Mouse (Mus musculus): ENCODE measurements at regions not wholly inside any gene's neighbourhood (a gene's known extent, or its start where the extent isn't known, plus 50 kb on each side); places are given as distances from the start of the nearest gene placed in this dataset.

- H3K9me3 ChIP-seq (ENCODE audit: low read depth, low read length) = no peaks in the 10 kb centered on the region
- WGBS = 56% methylated on average over 8 of the region's 8 CpGs
- no peak for DNase-seq
- H3K36me3 ChIP-seq (ENCODE audit: insufficient read depth) = no peaks in the 10 kb centered on the region
- no peaks in the 10 kb centered on the region for H3K27me3 ChIP-seq (ENCODE audit: insufficient read depth, low read length)
- no peak overlapping the region for H3K27ac ChIP-seq (ENCODE audit: low read depth)
- H3K9ac ChIP-seq = no peak overlapping the region
- no peak for TF ChIP-seq CTCF (IDR thresholded peaks at IDR 0.05; ENCODE audit: low read depth)
- ATAC-seq (ENCODE audit: insufficient read depth) = no peak
- H3K4me2 ChIP-seq = no peak overlapping the region
- H3K4me3 ChIP-seq (ENCODE audit: low read depth, low read length) = no peak overlapping the region
- H3K4me1 ChIP-seq (ENCODE audit: insufficient read depth) = no peaks in the 10 kb centered on the region
These were observed 120.9 kb upstream of the Trib2 start for GRCm38 (mm10) chr12:15937443-15938237.

GRCm38 (mm10) chr12:15932067-15932466, 115.3 kb upstream of the Trib2 start:
- Histone ChIP-seq H3K4me3 (ENCODE audit: low read depth, low read length) (no peak overlapping the region), H3K9me3 (ENCODE audit: low read depth, low read length) (no peaks in the 10 kb centered on the region), H3K4me1 (ENCODE audit: insufficient read depth) (no peaks in the 10 kb centered on the region), H3K4me2 (no peak overlapping the region), H3K27ac (ENCODE audit: low read depth) (no peak overlapping the region), H3K36me3 (ENCODE audit: insufficient read depth) (no peaks in the 10 kb centered on the region), H3K9ac (no peak overlapping the region), H3K27me3 (ENCODE audit: insufficient read depth, low read length) (no peaks in the 10 kb centered on the region)
- ATAC-seq (ENCODE audit: insufficient read depth) (no peak), DNase-seq (no peak)
- WGBS = 87% methylated on average over 4 of the region's 4 CpGs
- no peak for TF ChIP-seq CTCF (IDR thresholded peaks at IDR 0.05; ENCODE audit: low read depth)

DNA sequence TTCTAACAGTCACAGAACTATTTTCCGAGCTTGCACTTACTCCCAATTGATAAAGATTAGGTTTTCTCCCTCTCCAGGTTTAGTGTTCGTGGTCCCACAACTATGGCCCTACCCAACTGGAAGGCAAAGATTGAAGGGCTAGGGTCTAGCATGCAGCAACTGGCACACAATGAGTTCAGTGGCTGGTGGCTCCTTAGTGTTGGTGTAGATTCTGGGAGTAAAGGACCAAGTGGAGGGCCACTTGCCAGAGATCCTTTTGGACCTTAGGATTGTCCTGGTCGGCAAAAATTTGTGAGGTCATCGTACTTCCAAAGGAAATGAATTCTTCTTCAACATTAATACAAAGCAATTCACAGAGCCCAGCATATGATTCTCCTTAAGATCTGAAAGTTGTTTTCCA, 114.8 kb upstream of the Trib2 start:
- WGBS = 85% methylated on average over 4 of the region's 4 CpGs
- no peaks in the 10 kb centered on the region for H3K27me3 ChIP-seq (ENCODE audit: insufficient read depth, low read length)
- DNase-seq = no peak
- ATAC-seq (ENCODE audit: insufficient read depth) = no peak
- no peak for TF ChIP-seq CTCF (IDR thresholded peaks at IDR 0.05; ENCODE audit: low read depth)
- H3K36me3 ChIP-seq (ENCODE audit: insufficient read depth) = no peaks in the 10 kb centered on the region
- no peaks in the 10 kb centered on the region for H3K4me1 ChIP-seq (ENCODE audit: insufficient read depth)
- H3K9ac ChIP-seq = no peak overlapping the region
- no peaks in the 10 kb centered on the region for H3K9me3 ChIP-seq (ENCODE audit: low read depth, low read length)
- no peak overlapping the region for H3K4me3 ChIP-seq (ENCODE audit: low read depth, low read length)
- H3K27ac ChIP-seq (ENCODE audit: low read depth) = no peak overlapping the region
- H3K4me2 ChIP-seq = no peak overlapping the region

- Histone ChIP-seq H3K27ac (ENCODE audit: low read depth) (no peak overlapping the region), H3K4me2 (no peak overlapping the region), H3K4me3 (ENCODE audit: low read depth, low read length) (no peak overlapping the region), H3K27me3 (ENCODE audit: insufficient read depth, low read length) (no peaks in the 10 kb centered on the region), H3K9me3 (ENCODE audit: low read depth, low read length) (no peaks in the 10 kb centered on the region), H3K9ac (no peak overlapping the region), H3K4me1 (ENCODE audit: insufficient read depth) (no peaks in the 10 kb centered on the region), H3K36me3 (ENCODE audit: insufficient read depth) (no peaks in the 10 kb centered on the region)
- WGBS = 85% methylated on average over 3 of the region's 3 CpGs
- DNase-seq = no peak
- TF ChIP-seq CTCF (IDR thresholded peaks at IDR 0.05; ENCODE audit: low read depth) = no peak
- ATAC-seq (ENCODE audit: insufficient read depth) = no peak
These were observed 113.4 kb upstream of the Trib2 start for GRCm38 (mm10) chr12:15930155-15930554.

DNA sequence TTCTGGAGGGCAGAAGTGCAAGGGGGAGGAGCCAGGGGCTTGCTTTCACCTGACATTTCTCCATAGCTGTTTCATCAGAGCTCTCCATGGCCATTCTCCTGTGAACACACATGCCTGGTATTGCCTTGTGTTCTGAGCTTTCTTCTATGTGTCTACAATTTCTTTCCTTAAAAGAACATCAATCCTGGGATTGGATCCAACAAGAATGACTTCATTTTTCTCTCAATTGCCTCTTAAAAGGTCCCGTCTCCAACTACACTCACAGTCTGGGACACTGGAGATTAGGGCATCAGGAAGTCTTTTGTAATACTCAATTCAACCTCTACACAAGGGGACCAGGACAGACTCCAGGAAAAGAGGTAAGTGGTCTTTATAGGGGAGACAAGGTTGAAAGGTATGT, 112.8 kb upstream of the Trib2 start:
- Histone ChIP-seq H3K4me1 (ENCODE audit: insufficient read depth) (no peaks in the 10 kb centered on the region), H3K4me2 (no peak overlapping the region), H3K27ac (ENCODE audit: low read depth) (no peak overlapping the region), H3K27me3 (ENCODE audit: insufficient read depth, low read length) (no peaks in the 10 kb centered on the region), H3K36me3 (ENCODE audit: insufficient read depth) (no peaks in the 10 kb centered on the region), H3K9ac (no peak overlapping the region), H3K9me3 (ENCODE audit: low read depth, low read length) (no peaks in the 10 kb centered on the region), H3K4me3 (ENCODE audit: low read depth, low read length) (no peak overlapping the region)
- no peak for TF ChIP-seq CTCF (IDR thresholded peaks at IDR 0.05; ENCODE audit: low read depth)
- DNase-seq (no peak), ATAC-seq (ENCODE audit: insufficient read depth) (no peak)
- WGBS = 68% methylated on average over 1 of the region's 1 CpGs

DNA sequence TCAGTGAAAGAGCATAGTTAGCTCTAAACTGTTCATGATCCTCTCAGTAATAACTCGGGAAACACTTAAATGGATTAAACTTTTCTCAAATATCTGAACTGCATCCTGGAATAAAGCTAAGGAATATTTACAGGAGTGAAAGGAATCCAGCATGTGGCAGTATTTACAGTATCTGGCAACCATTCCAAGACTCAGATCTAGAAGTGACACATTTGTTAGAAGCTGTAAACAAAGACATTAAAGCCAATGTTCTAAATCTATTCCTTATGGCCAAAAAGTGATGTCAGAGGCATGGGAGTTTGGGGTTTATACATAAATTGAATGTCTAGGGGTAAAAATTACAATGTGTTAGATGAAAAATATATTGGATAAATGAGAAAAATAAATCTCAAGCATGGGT, 101.6 kb upstream of the Trib2 start:
- H3K9ac ChIP-seq = no peak overlapping the region
- H3K36me3 ChIP-seq (ENCODE audit: insufficient read depth) = no peaks in the 10 kb centered on the region
- no peak for TF ChIP-seq CTCF (IDR thresholded peaks at IDR 0.05; ENCODE audit: low read depth)
- DNase-seq (peak; percentile 50), ATAC-seq (ENCODE audit: insufficient read depth) (no peak)
- H3K27ac ChIP-seq (ENCODE audit: low read depth) = no peak overlapping the region
- no peak overlapping the region for H3K4me2 ChIP-seq
- H3K27me3 ChIP-seq (ENCODE audit: insufficient read depth, low read length) = no peaks in the 10 kb centered on the region
- H3K4me1 ChIP-seq (ENCODE audit: insufficient read depth) = no peaks in the 10 kb centered on the region
- no peak overlapping the region for H3K4me3 ChIP-seq (ENCODE audit: low read depth, low read length)
- no peaks in the 10 kb centered on the region for H3K9me3 ChIP-seq (ENCODE audit: low read depth, low read length)
- 55% methylated on average over 1 of the region's 1 CpGs for WGBS

DNA sequence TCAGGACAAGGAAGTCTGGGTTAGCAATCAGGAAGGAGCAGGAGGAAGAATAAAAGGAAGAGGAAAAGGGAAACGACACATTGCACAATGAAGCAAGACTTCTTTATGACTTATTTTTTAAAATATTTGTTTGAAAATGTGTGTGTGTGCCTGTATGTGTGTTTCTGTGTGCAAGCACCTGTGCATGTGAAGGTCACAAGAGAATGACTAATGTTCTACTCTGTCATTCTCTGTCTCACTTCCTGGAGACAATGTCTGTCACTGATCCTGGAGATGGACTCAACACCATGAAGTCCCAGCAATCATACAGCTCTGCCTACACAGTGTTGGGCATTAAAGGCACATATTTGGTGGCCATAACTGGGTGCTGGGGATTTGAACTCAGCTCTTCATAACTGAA, 96.2 kb upstream of the Trib2 start:
- ATAC-seq (ENCODE audit: insufficient read depth) = no peak
- Histone ChIP-seq H3K4me1 (ENCODE audit: insufficient read depth) (no peaks in the 10 kb centered on the region), H3K9me3 (ENCODE audit: low read depth, low read length) (no peaks in the 10 kb centered on the region), H3K4me2 (no peak overlapping the region), H3K9ac (no peak overlapping the region), H3K36me3 (ENCODE audit: insufficient read depth) (no peaks in the 10 kb centered on the region), H3K27me3 (ENCODE audit: insufficient read depth, low read length) (no peaks in the 10 kb centered on the region), H3K27ac (ENCODE audit: low read depth) (no peak overlapping the region), H3K4me3 (ENCODE audit: low read depth, low read length) (no peak overlapping the region)
- no peak for DNase-seq
- TF ChIP-seq CTCF (IDR thresholded peaks at IDR 0.05; ENCODE audit: low read depth) = no peak
- WGBS = 79% methylated on average over 1 of the region's 1 CpGs

Data from lung, embryonic 14.5 days (tissue).